Mouse (Mus musculus) G1E-ER4 (cell line): ENCODE results near the gene Ralgapa2. TPM values are rescaled to one million over a fixed set of nuclear protein-coding genes. Genes with fewer than 3 reads are reported as not detected.

ENCODE experiments used
- GATA1 ChIP-seq: IDR thresholded peaks from one replicate; pipeline ENCODE4 v1.8.0; 2012; ENCODE audit warnings: low read length, inconsistent platforms
- polyA plus RNA-seq: library from polyadenylated mRNA; stranded (reverse); fragments of >175 nt; gene quantifications from 2 replicates; pipeline ENCODE4 v1.2.3, GENCODE M21; 2012

Gene Ralgapa2
- 8.3 and 9.0 TPM in 2 replicates for polyA plus RNA-seq

DNA sequence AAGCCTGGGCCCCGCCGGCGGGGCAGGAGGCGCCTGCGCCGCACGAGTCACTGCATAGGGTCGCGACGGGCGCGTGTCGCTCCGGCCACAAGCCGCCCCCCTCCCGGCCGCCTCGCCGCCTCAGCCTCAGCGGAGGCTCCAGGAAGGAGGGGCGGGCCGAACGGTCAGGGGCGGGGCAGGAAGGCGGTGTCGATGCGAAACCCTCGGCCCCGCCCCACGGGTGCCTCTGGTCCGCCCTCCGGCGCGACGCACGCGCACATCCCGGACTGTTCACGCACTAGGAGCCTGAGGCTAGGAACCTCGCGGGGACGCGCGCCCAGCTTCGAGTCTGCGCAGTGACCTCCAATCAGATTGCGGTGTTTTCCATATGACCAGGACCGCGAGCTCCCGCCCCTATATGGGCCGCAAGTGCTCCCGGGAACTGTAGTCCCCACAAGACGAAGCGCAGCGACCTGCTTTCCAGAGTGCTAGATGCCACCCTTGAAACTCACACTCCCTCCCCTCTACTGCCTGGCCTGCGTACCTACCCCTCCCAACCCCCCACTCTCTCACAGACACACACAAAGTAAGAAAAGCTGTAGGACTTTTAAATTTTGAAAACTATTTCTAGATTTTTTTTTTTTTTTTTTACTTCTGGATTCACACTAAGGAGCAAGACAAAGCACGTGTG, at the start of gene Ralgapa2:
Gene Ralgapa2, minus strand, starts transcription at position 434 of the 670 bp plus-strand sequence.
- no peak for TF ChIP-seq GATA1

DNA sequence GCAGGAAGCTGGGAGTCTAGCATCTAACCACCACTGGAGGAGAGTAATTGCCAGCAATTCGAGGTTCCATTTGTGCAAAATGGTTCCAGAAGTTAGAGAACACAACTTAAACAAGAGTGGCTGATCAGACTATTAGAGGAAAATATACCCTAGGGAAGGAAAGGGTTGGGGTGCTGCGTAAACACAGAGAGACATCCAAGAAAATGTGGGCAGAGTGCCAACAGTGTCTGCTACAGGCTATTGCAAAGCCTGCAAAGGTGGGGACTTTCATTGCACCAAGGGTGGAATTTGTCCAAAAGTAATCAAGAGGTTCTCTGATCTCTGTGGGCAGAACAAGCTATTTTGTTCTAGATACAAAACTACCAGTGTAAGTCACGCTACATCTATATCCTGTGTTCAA, 49.4 kb upstream of the Ralgapa2 start:
- TF ChIP-seq GATA1 = no peak

DNA sequence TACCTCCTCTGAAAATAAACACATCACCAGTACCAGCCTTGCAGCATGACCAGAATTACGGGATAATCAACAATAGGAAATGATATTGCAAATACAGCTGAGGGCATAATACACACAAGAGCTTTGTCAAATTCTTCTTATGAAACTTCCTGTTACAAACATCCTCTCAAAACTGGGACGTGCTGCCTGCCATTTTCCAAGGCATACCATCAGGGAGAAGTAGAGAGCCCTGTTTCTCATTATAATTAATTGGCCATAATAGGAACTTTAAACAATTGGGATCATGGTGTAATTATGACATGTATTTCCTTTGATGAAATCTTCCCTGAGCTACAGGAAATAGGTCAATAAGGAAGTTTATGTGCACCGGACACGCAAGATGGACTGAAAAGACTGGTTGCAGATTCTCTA, 48.5 kb upstream of the Ralgapa2 start:
- no peak for TF ChIP-seq GATA1

DNA sequence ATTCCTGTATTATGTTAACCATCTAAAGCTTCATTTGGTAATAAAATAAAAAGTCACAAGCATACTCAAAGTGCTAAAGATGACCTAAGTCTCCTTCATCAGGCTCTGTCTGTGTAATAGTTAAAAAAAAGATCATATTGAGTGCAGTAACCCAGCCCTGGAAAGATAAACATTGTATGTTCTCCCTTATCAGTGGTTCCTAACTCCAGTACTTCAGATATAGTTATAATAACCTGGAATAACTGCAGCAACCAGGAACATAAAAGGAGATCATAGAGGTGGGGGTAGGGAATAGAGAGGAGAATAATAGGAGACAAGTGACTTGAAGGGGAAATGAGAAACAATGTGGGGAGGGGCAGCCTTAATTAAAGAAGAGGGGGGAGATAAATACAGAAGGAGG, 44.0 kb upstream of the Ralgapa2 start:
- TF ChIP-seq GATA1 = no peak

DNA sequence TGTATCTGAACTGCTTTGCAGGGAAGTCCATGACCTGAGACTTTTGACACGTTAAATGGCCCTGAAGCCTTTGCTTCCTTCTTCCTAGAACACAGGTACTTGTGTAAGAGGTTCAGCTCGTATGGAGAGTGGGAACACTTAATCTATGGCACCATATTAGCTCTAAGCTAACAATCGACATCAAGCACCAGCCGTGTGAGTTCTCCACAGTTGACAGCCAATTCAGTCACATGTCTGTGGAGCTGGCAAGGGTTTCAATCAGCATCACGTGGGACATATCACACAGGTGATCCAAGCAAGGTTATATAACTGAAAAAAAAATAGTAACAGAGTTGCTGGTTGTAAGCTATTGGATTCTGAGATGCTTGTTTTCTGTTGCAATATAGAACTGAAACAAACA, 43.2 kb upstream of the Ralgapa2 start:
- no peak for TF ChIP-seq GATA1

DNA sequence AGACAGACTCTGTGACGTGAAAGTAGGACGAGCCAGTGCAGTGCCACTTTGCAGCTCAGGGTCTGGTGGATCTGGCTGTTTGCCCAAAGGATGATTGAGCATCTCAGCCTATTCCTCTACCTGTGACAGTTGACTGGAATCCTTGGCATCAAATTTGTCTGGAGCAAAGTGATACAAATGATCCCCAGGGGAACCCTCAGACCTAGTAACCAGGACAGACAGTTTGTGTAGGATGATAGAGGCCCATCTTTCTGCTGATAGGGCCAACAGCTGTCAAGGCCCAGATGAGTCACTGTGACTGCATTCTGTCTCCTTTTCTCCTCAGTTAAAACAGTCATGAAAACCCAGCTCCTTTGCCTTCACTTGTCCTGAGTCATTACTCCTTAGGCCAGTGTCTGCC, 41.6 kb upstream of the Ralgapa2 start:
- no peak for TF ChIP-seq GATA1

DNA sequence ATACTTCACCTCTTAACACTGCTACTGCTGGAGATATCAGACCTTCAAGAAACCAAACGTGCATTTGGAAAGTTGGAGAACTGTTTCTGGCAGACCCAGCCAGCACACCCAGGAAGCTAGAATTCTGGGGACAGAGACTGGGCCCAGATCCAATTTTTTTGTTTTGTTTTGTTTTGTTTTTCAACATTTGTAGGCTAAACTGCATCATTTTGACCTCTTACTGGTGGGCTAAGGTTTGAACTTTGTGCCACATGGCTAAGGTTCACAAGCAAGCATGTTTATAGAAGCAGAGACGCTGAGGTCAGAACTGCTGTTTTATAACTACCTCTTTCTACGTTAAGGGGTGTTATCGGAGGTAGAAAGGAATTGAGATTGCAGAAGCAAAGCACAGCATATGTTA, 39.7 kb upstream of the Ralgapa2 start:
- no peak for TF ChIP-seq GATA1

DNA sequence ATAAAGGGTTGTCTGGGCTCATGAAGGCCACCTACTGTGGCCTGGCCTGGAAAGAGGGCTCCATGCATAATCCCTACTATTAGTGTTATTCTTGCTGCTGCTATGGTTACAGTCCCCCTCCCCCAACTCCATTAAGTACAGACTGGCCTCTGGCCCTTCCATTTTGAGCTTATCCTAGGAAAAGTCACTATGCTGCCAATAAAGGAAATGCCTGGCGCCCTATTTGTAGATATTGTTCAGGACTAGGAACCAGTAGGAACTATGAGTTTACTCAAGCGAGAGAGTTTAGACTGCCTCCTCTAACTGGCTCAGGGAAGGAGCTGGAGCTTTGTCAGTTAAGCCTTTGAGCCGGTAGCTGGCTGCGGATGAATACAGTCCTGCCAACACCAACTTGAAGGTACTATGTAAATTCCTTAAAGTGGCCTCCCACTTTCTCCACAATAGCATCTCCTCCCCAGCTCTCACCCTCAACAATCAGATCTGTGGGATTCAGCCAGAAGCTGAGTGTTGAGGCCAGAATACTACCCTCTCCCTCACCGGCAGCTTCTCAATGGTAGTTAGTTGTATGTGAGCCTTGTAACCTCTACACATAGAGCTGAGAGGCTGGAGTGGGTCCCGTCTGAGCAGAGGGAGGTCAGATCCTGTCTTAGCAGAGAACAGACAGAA, 37.1 kb upstream of the Ralgapa2 start:
- no peak for TF ChIP-seq GATA1

DNA sequence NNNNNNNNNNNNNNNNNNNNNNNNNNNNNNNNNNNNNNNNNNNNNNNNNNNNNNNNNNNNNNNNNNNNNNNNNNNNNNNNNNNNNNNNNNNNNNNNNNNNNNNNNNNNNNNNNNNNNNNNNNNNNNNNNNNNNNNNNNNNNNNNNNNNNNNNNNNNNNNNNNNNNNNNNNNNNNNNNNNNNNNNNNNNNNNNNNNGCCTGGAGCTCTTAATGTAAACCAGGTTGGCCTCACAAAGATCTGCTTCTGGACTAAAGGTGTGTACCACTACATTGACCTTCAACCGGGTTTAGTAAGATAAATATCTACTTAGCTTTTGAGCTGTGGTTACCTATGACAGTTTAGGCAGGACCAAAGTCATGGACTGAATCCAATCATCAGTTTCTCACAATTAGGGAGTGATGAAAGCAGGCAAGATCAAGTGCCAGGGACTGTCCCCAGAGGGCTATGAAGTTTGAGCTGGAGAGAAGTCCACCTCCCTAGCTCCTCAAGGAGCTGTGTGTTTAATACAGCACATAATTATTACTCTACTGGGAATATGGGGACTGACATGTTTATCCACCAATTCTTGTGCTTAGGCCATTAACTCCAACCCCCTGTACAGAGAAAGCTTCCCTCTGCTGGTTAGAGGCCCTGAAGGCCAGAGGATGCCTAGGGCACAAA, 32.1 kb upstream of the Ralgapa2 start:
- TF ChIP-seq GATA1 = no peak

DNA sequence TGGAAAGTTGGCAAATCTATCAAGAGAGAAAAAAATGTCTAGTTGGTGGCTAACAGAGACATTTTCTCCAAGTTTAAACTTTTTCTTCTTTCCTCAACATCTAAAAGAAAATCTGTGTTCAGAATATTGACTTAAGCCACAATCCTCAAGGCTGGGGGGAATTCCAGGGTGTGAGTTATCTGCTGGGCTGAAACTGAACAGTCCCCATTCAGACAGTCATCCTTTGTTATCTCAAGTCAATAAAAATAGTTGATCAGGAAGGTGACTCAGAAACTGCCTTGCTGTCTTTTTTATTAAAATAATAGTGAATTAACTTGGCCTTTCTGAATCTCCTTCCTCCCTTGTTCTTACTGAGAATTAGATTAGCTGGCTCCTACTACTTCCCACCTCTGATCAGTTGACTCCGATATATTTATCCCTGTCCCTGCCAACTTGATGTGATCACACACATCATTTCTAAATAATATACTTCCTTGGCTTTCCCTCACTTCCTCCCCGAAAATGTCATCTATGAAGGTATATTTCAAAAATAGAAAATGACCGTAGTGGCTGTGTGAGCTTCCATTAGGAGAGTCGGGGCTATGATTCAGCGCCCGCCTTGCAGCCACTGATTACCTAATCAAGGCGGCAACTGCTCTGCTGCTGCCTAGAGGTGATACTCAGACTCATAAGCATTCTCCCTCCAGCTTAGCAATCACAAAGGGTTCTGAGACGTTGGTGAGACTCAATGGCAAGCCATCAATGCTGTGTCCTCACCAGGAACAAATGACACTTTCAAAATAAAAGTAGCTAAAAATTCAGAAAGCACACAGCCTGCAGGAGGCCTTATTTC, 21.2 kb upstream of the Ralgapa2 start:
- no peak for TF ChIP-seq GATA1

DNA sequence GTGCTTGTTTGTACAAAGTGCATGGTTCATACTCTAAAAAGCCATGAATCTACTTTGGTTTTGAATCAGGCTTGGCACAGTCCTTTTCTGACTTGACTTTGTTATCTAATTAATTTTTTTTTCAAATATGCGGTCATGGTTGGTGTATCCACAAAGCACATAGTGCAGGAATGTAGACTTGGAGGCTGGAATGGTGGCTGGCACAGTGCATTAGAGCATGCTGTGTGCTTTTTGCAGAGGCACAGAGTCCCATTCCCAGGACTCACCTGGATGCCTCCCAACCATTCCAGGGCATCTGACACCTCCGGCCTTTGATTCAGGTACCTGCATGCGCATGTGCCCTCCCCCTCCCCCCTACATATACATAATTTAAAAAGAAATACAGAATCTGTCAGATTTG, 20.3 kb upstream of the Ralgapa2 start:
- TF ChIP-seq GATA1 = no peak

DNA sequence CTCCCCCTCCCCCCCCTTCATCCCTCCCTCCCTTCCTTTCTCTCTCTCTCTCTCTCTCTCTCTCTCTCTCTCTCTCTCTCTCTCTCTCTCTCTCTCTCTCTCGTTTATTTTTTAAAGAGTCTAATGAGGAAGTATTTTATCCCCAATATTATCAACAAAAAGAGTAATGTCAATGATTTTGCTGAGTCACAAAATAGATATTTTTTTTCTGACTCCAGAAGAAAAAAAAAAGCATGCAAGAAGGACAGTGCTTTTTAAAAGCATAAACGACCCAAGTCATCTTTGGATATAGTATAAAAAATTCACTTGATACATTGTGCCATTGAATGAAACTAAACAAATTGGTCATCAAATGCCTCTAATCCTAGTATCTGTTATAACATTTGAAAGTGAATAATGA, 13.3 kb upstream of the Ralgapa2 start:
- no peak for TF ChIP-seq GATA1

DNA sequence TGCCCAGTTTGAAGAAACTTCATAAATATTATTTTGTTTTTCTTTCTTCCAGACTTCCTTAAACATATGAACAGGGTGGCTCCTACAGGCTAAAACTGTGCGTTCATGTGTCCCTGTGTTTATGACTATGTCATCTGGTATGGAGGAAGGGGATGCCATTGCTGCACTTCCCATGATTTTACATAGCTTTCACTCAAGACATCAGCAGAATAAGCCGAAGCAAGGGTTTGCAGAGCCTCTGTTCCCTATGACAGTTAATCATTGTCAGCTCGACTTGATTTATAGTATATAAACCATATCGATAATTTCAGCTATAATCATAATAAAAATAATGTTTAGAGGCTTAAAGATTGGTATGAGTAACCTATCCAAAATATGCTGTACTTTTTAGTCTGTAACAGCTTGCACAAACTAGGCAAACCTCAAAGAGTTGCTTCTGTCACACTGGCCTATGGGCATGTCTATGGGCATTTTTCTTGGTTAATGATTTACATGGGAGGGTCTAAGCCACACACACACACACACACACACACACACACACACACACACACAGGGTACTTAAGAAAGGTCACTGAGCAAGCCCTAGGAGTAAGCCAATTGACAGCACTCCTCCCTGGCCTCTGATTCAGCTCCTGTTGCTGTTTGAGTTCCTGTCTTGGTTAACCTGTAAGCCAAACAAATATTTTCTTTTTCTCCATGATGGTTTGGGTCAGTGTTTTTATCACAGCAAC, 12.7 kb upstream of the Ralgapa2 start:
- no peak for TF ChIP-seq GATA1

DNA sequence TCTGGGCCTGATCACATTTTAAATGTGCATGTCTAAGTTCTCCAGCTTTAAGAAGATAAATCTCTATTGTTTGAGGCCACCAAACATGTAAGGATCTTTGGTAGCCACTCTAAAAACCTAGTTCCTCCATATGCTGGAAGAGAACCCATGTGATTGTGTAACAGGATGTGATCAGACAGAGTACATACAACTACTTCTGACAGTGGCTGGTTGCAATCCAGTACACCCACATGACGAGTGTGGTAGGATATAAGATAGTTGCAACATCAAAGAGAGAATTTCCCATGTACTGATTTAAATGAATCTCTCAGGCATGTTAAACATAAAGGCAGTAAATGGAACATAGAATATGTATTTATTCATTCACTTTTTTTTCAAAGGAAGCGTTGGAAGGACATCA, 4.8 kb upstream of the Ralgapa2 start:
- TF ChIP-seq GATA1 = no peak

DNA sequence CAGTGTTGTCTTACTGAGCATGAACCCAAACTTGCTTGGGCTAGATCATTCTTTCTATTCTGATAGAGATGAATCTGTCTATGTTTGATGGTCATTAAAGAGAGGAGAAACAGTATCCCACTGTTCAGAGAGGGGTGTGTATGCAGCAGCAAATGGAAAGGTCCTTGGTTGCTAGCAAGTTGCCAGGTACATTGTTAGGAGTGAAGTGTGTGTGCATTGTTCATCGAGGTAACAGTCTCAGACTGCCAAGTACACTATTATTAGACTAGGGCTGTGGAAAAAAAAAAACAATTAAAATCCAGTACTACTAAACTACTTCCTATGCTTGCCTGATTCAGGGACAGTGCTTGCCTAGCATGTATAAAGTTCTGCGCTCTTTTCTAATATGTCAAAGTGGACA, 2.9 kb upstream of the Ralgapa2 start:
- TF ChIP-seq GATA1 = no peak
